Mouse (Mus musculus): ENCODE measurements around the gene St8sia4.
"Not testable (repeated sequence)": the region's sequence is repeated elsewhere in the genome, so short reads cannot be mapped to it uniquely, and the experiment has no call there.

St8sia4 gene

GRCm38 (mm10) chr1:95596825-95597224 is 70.5 kb downstream of the St8sia4 start:
- DNase-seq (ENCODE audit: extremely low spot score), result no peak

GRCm38 (mm10) chr1:95591101-95591500 is 76.3 kb downstream of the St8sia4 start:
- DNase-seq (ENCODE audit: extremely low spot score), result no peak

GRCm38 (mm10) chr1:95590108-95590507 is 77.3 kb downstream of the St8sia4 start:
- no peak for DNase-seq (ENCODE audit: extremely low spot score)

GRCm38 (mm10) chr1:95589471-95589870 is 77.9 kb downstream of the St8sia4 start:
- no peak for DNase-seq (ENCODE audit: extremely low spot score)

GRCm38 (mm10) chr1:95583310-95583709 is 84.1 kb downstream of the St8sia4 start:
- DNase-seq (ENCODE audit: extremely low spot score), result no peak

- DNase-seq (ENCODE audit: extremely low spot score), result peak; percentile 2
Measured at GRCm38 (mm10) chr1:95582264-95582663, 85.1 kb downstream of the St8sia4 start.

GRCm38 (mm10) chr1:95572619-95573540 is 94.5 kb downstream of the St8sia4 start:
- no peak for DNase-seq (ENCODE audit: extremely low spot score)

- no peak for DNase-seq (ENCODE audit: extremely low spot score)
Measured at GRCm38 (mm10) chr1:95571106-95571505, 96.3 kb downstream of the St8sia4 start.

GRCm38 (mm10) chr1:95554556-95554955 is 112.8 kb downstream of the St8sia4 start:
- DNase-seq (ENCODE audit: extremely low spot score), result not testable (repeated sequence)

GRCm38 (mm10) chr1:95541460-95541859 is 125.9 kb downstream of the St8sia4 start:
- DNase-seq (ENCODE audit: extremely low spot score), result no peak
